Mouse (Mus musculus): ENCODE data around the gene Fbxo10.

Gene Fbxo10

GRCm38 (mm10) chr4:45047286-45047887 lies 37.0 kb downstream of the Fbxo10 start:
- DNase-seq: no peak

GRCm38 (mm10) chr4:45046679-45047078 lies 37.7 kb downstream of the Fbxo10 start:
- no peak for DNase-seq

GRCm38 (mm10) chr4:45040795-45041194 lies 43.6 kb downstream of the Fbxo10 start:
- DNase-seq: peak; percentile 66 to 78

GRCm38 (mm10) chr4:45039546-45039945 lies 44.9 kb downstream of the Fbxo10 start:
- DNase-seq: peak; percentile 36 to 38

GRCm38 (mm10) chr4:45038879-45039278 lies 45.5 kb downstream of the Fbxo10 start:
- DNase-seq: peak; percentile 44 to 58

- peak; percentile 25 to 32 for DNase-seq
These were observed 46.7 kb downstream of the Fbxo10 start for GRCm38 (mm10) chr4:45037455-45038410.

- DNase-seq: no peak
These were observed 47.8 kb downstream of the Fbxo10 start for GRCm38 (mm10) chr4:45036571-45036970.

GRCm38 (mm10) chr4:45036048-45036447 lies 48.4 kb downstream of the Fbxo10 start:
- no peak for DNase-seq

- peak; percentile 83 to 91 for DNase-seq
These were observed 49.4 kb downstream of the Fbxo10 start for GRCm38 (mm10) chr4:45034693-45035628.

GRCm38 (mm10) chr4:45032586-45032985 lies 51.8 kb downstream of the Fbxo10 start:
- no peak for DNase-seq

- no peak for DNase-seq
These were observed 57.9 kb downstream of the Fbxo10 start for GRCm38 (mm10) chr4:45026459-45026858.

- no peak for DNase-seq
These were observed 65.4 kb downstream of the Fbxo10 start for GRCm38 (mm10) chr4:45019009-45019408.

GRCm38 (mm10) chr4:45018452-45018980 lies 65.9 kb downstream of the Fbxo10 start, which contains the start of gene Polr1e:
Gene Polr1e (plus strand): TSS chr4:45018583.
- DNase-seq: peak; percentile 98 to 99

GRCm38 (mm10) chr4:45015615-45016014 lies 68.8 kb downstream of the Fbxo10 start:
- peak; percentile 61 to 77 for DNase-seq

- DNase-seq: no peak
These were observed 70.9 kb downstream of the Fbxo10 start for GRCm38 (mm10) chr4:45013537-45013936.

- peak in 1 of 2 experiments; percentile 25 for DNase-seq
These were observed 71.4 kb downstream of the Fbxo10 start for GRCm38 (mm10) chr4:45013031-45013431.

- peak; percentile 99 to 100 for DNase-seq
These were observed 72.1 kb downstream of the Fbxo10 start, which contains the start of gene Zbtb5 for GRCm38 (mm10) chr4:45012105-45012975. Gene Zbtb5 (minus strand): TSS chr4:45012412.

- DNase-seq: peak; percentile 69 to 79
These were observed 72.8 kb downstream of the Fbxo10 start for GRCm38 (mm10) chr4:45011581-45012104.

- peak; percentile 56 to 75 for DNase-seq
These were observed 73.5 kb downstream of the Fbxo10 start for GRCm38 (mm10) chr4:45010806-45011415.

GRCm38 (mm10) chr4:45005452-45005851 lies 79.0 kb downstream of the Fbxo10 start:
- peak; percentile 60 to 72 for DNase-seq

Measured in kidney, postnatal 36 days (tissue).